Mouse (Mus musculus) erythroblast, embryonic 14.5 days (primary cell): ENCODE data around the gene Bmp2k. TPM values are rescaled to one million over a fixed set of nuclear protein-coding genes. Genes with fewer than 3 reads are reported as not detected.
A peak's percentile ranks its signal among the peaks of the same experiment; 100 is the strongest.

Experiments used
- H3K27me3 ChIP-seq: 2 replicates; pipeline ENCODE4 v1.6.1; 2012; ENCODE audit warnings: inconsistent platforms; ENCODE audit not compliant: control insufficient read depth
- H3K36me3 ChIP-seq: 2 replicates; pipeline ENCODE4 v1.6.1; 2012; ENCODE audit warnings: mild to moderate bottlenecking, inconsistent platforms; ENCODE audit not compliant: control insufficient read depth
- H3K4me1 ChIP-seq: 2 replicates; pipeline ENCODE4 v1.6.1; 2012; ENCODE audit warnings: inconsistent platforms; ENCODE audit not compliant: control insufficient read depth
- H3K4me3 ChIP-seq: replicated peaks from 2 replicates; pipeline ENCODE3; 2012; ENCODE audit warnings: moderate library complexity, mild to moderate bottlenecking, inconsistent platforms
- H3K9me3 ChIP-seq: 2 replicates; pipeline ENCODE4 v1.6.1; 2012; ENCODE audit warnings: low read length, inconsistent platforms, mixed read lengths; ENCODE audit not compliant: control insufficient read depth
- GATA1 ChIP-seq: IDR thresholded peaks from 2 replicates; pipeline ENCODE4 v1.6.1; 2012; ENCODE audit warnings: low read length, inconsistent platforms, mixed read lengths
- TAL1 ChIP-seq: IDR thresholded peaks from 3 replicates; pipeline ENCODE4 v1.6.1; 2012; ENCODE audit warnings: low read length, inconsistent platforms, mixed read lengths
- polyA plus RNA-seq: library from polyadenylated mRNA; stranded (reverse); fragments of >175 nt; gene quantifications from 2 replicates; pipeline ENCODE4 v1.2.3, GENCODE M21; 2012

Gene Bmp2k
- polyA plus RNA-seq, 1 experiment = 2.5 TPM

GRCm38 (mm10) chr5:97090034-97090784 lies 92.7 kb downstream of the Bmp2k start:
- Histone ChIP-seq H3K4me1 (peaks cover 2% of the 10 kb centered on the region), H3K9me3 (no peaks in the 10 kb centered on the region), H3K4me3 (no peak overlapping the region), H3K36me3 (peaks cover 80% of the 10 kb centered on the region), H3K27me3 (no peaks in the 10 kb centered on the region)
- no peak for TF ChIP-seq TAL1
- no peak for TF ChIP-seq GATA1

- Histone ChIP-seq H3K4me3 (no peak overlapping the region), H3K4me1 (peaks cover 2% of the 10 kb centered on the region), H3K9me3 (no peaks in the 10 kb centered on the region), H3K27me3 (no peaks in the 10 kb centered on the region), H3K36me3 (peaks cover 53% of the 10 kb centered on the region)
- no peak for TF ChIP-seq GATA1
- TF ChIP-seq TAL1 = no peak
Measured at GRCm38 (mm10) chr5:97092970-97093369, 95.5 kb downstream of the Bmp2k start.

GRCm38 (mm10) chr5:97095335-97095734 lies 97.8 kb downstream of the Bmp2k start:
- Histone ChIP-seq H3K27me3 (no peaks in the 10 kb centered on the region), H3K4me3 (no peak overlapping the region), H3K4me1 (peaks cover 2% of the 10 kb centered on the region), H3K36me3 (peaks cover 29% of the 10 kb centered on the region), H3K9me3 (no peaks in the 10 kb centered on the region)
- TF ChIP-seq GATA1 (no peak), TAL1 (no peak)

- TF ChIP-seq TAL1 = no peak
- TF ChIP-seq GATA1 = no peak
- Histone ChIP-seq H3K9me3 (no peaks in the 10 kb centered on the region), H3K4me1 (peaks cover 2% of the 10 kb centered on the region), H3K4me3 (no peak overlapping the region), H3K27me3 (no peaks in the 10 kb centered on the region), H3K36me3 (peaks cover 6% of the 10 kb centered on the region)
Measured at GRCm38 (mm10) chr5:97097631-97098041, 100.1 kb downstream of the Bmp2k start.

GRCm38 (mm10) chr5:97099954-97100353 lies 102.5 kb downstream of the Bmp2k start:
- Histone ChIP-seq H3K4me3 (no peak overlapping the region), H3K4me1 (no peaks in the 10 kb centered on the region; the same call in 1 of the 2 replicates), H3K27me3 (no peaks in the 10 kb centered on the region), H3K36me3 (no peaks in the 10 kb centered on the region), H3K9me3 (no peaks in the 10 kb centered on the region)
- no peak for TF ChIP-seq GATA1

- TF ChIP-seq GATA1 = no peak
- no peak for TF ChIP-seq TAL1
- Histone ChIP-seq H3K4me1 (peaks cover 17% of the 10 kb centered on the region), H3K36me3 (no peaks in the 10 kb centered on the region), H3K4me3 (no peak overlapping the region), H3K27me3 (peaks cover 32% of the 10 kb centered on the region), H3K9me3 (no peaks in the 10 kb centered on the region)
Measured at GRCm38 (mm10) chr5:97108333-97108732, 110.8 kb downstream of the Bmp2k start.

GRCm38 (mm10) chr5:97110133-97110532 lies 112.6 kb downstream of the Bmp2k start:
- H3K27me3 ChIP-seq = peaks cover 32% of the 10 kb centered on the region
- H3K36me3 ChIP-seq = no peaks in the 10 kb centered on the region
- H3K4me1 ChIP-seq = peaks cover 17% of the 10 kb centered on the region
- no peak overlapping the region for H3K4me3 ChIP-seq
- TF ChIP-seq GATA1 = no peak
- no peak for TF ChIP-seq TAL1
- no peaks in the 10 kb centered on the region for H3K9me3 ChIP-seq

GRCm38 (mm10) chr5:97110697-97111096 lies 113.2 kb downstream of the Bmp2k start:
- H3K27me3 ChIP-seq = peaks cover 32% of the 10 kb centered on the region
- TF ChIP-seq TAL1 (no peak), GATA1 (no peak)
- H3K4me3 ChIP-seq = peak overlapping the region; percentile 76
- H3K36me3 ChIP-seq = no peaks in the 10 kb centered on the region
- H3K4me1 ChIP-seq = peaks cover 17% of the 10 kb centered on the region
- H3K9me3 ChIP-seq = no peaks in the 10 kb centered on the region

- Histone ChIP-seq H3K4me3 (peak within 1 kb of the TSS; percentile 76), H3K4me1 (peaks cover 17% of the 10 kb centered on the region), H3K9me3 (no peaks in the 10 kb centered on the region), H3K27me3 (peaks cover 32% of the 10 kb centered on the region), H3K36me3 (no peaks in the 10 kb centered on the region)
- TF ChIP-seq TAL1 (no peak), GATA1 (no peak)
Measured at GRCm38 (mm10) chr5:97111207-97111910, 113.9 kb downstream of the Bmp2k start, which contains the start of gene Paqr3. TSS of gene Paqr3 (minus strand) at chr5:97111596.
